Mouse (Mus musculus) heart, postnatal 0 days (tissue): ENCODE measurements around the gene Ttll2.
"Not testable (repeated sequence)": the region's sequence is repeated elsewhere in the genome, so short reads cannot be mapped to it uniquely, and the experiment has no call there.

ENCODE experiments used
- CTCF ChIP-seq: IDR thresholded peaks from 2 replicates; pipeline ENCODE4 v1.5.1; 2016; ENCODE audit warnings: antibody characterized with exemption, control low read depth, low read depth
- EP300 ChIP-seq: IDR thresholded peaks from 2 replicates; pipeline ENCODE4 v1.6.1; 2016; ENCODE audit warnings: antibody characterized with exemption, low read depth

- TF ChIP-seq CTCF, EP300: not testable (repeated sequence)
Observed at GRCm38 (mm10) chr17:7369401-7369800, 16.9 kb upstream of the Ttll2 start.
